Mouse (Mus musculus): ENCODE data around the gene Speer4a. TPM values are rescaled to one million over a fixed set of nuclear protein-coding genes. Genes with fewer than 3 reads are reported as not detected.
"Not testable (repeated sequence)": the region's sequence is repeated elsewhere in the genome, so short reads cannot be mapped to it uniquely, and the experiment has no call there.

Gene Speer4a
- not detected in 2 replicates for total RNA-seq (2021)
- long read RNA-seq, experiment 1 = 0 reads
- long read RNA-seq, experiment 2 = 0 reads

GRCm38 (mm10) chr5:26039458-26039857 lies at the start of gene Speer4a:
Speer4a (minus strand) TSS chr5:26039558.
- DNase-seq = not testable (repeated sequence)

DNA sequence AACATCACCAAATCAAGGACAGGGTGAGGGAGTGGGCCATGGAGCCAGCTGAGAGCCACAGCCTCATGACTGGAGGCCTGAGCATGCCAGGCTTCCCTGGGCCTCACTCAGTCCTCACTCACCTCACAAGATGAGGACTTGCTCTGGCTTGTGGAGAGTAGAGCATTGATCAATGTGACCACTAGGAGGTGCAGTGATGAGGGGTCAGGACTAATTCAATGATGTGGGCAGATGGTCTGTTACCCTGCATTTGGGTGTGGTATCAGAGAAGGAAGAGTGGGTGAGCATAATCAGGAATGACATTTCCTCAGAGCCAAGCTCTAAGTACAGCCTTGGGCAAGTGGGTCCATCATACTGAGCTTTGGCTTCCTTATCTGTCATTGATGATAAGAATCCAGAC lies 39.7 kb upstream of the Speer4a start:
- DNase-seq = peak; percentile 15

DNA sequence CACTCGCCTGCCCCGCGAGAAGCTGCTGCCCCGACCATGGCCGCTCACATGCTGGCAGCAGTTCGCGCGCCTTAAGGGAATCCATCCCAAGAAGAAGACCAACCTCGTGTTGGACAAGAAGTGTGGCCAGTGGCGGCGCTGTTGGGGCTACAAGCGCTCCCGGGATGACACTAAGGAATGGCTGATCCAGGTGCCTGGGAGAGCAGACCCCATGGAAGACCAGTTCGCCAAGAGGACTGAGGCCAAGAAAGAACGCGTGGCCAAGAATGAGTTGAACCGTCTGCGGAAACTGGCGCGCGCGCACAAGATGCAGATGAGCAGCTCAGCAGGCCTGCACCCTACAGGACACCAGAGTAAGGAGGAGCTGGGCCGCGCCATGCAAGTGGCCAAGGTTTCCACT lies 31.4 kb upstream of the Speer4a start:
- no peak for DNase-seq

DNA sequence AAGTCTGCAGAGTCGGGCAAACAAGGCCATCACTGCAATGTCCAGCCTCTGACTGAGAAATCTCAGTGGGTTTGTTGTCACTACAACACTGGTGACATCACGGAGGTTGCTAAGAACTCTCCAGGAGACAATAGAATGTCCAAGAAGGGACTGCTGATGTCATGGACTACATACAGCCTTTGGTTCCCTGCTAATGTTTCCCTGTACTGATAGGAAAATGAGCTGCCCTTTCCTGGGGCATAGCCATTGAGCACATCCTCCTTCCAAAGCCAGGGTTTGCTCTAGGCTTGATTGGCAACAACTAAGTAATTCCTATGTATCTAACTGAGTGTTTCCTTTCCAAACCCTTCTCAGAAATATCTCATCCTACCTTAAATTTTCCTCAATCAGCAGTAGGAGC lies 19.1 kb upstream of the Speer4a start, which contains the start of gene Gm7347:
Gm7347 (minus strand) TSS at position 101 of the 400 bp plus-strand sequence.
- DNase-seq = not testable (repeated sequence)

DNA sequence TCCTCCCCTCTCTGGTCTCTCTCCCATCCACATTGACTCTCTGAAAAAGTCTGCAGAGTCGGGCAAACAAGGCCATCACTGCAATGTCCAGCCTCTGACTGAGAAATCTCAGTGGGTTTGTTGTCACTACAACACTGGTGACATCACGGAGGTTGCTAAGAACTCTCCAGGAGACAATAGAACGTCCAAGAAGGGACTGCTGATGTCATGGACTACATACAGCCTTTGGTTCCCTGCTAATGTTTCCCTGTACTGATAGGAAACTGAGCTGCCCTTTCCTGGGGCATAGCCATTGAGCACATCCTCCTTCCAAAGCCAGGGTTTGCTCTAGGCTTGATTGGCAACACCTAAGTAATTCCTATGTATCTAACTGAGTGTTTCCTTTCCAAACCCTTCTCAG lies 16.5 kb downstream of the Speer4a start, which contains the start of gene Gm5862:
Gm5862 (minus strand) TSS at position 101 of the 400 bp plus-strand sequence.
- not testable (repeated sequence) for DNase-seq

DNA sequence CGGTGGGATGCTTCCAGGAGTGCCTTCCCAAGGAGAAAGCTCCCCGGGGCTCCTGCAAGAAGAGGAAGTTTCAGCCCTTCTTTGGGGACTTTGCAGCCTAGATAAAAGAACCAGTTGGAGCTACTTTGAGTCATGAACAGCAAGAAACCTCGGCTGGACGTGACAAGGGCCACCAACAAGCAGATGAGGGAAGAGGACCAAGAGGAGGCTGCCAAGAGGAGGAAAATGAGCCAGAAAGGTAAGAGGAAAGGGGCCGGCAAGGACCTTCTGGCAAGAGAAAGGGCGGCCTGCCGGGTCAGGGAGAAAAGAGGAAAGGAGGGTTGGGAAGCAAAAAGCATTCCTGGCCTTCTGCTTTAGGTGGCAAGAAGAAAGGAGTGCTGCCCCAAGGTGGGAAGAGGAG lies 31.7 kb downstream of the Speer4a start:
- DNase-seq = not testable (repeated sequence)

DNA sequence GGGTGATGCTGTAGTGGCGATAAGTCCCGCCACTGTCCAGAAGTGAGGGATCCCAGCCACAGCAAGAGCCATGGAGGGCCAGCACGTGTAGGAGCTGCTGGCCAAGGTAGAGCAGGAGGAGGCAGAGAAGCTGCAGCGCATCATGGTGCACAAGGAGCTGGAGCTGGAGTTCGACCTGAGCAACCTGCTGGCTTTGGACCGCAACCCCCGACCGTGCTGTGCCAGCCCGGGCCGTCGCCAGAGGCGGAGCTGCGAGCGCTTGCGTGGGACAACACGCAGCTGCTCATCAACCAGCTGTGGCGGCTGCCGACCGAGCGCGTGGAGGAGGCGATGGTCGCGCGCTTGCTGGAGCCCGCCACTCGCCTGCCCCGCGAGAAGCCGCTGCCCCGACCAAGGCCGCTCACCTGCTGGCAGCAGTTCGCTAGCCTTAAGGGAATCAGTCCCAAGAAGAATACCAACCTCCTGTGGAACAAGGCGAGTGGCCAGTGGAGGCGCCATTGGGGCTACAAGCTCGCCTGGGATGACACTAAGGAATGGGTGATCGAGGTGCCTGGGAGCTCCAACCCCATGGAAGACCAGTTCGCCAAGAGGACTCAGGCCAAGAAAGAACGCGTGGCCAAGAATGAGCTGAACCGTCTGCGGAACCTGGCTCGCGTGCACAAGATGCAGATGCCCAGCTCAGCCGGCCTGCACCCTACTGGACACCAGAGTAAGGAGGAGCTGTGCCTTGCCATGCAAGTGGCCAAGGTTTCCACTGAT lies 32.2 kb downstream of the Speer4a start:
- DNase-seq = peak; percentile 40

- DNase-seq = not testable (repeated sequence)
Measured at GRCm38 (mm10) chr5:26004698-26005097, 34.7 kb downstream of the Speer4a start, which contains the start of gene Gm1979. Gm1979 (minus strand) TSS chr5:26004798.

DNA sequence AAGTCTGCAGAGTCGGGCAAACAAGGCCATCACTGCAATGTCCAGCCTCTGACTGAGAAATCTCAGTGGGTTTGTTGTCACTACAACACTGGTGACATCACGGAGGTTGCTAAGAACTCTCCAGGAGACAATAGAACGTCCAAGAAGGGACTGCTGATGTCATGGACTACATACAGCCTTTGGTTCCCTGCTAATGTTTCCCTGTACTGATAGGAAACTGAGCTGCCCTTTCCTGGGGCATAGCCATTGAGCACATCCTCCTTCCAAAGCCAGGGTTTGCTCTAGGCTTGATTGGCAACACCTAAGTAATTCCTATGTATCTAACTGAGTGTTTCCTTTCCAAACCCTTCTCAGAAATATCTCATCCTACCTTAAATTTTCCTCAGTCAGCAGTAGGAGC lies 50.8 kb downstream of the Speer4a start, which contains the start of gene Gm21698:
Gm21698 (minus strand) TSS at position 101 of the 400 bp plus-strand sequence.
- DNase-seq = not testable (repeated sequence)

Other genes with a start within 250 kb of the Speer4a start
- not detected in 2 replicates for gene Gm21663, start 97.2 kb downstream of the Speer4a start, total RNA-seq (2021)
- gene Gm21671, start 85.1 kb downstream of the Speer4a start, total RNA-seq (2021) = not detected in 2 replicates
- not detected in 2 replicates for gene Gm21680, start 66.9 kb downstream of the Speer4a start, total RNA-seq (2021)
- gene Gm21698, start 50.9 kb downstream of the Speer4a start, total RNA-seq (2021) = not detected in 2 replicates
- gene Gm1979, start 34.8 kb downstream of the Speer4a start, total RNA-seq (2021) = not detected in 2 replicates
- gene Gm5862, start 16.6 kb downstream of the Speer4a start, total RNA-seq (2021) = not detected in 2 replicates
- gene Gm7347, start 19.0 kb upstream of the Speer4a start, total RNA-seq (2021) = not detected in 2 replicates
- not detected in 2 replicates for gene Gm10471, start 49.7 kb upstream of the Speer4a start, total RNA-seq (2021)
- not detected in 2 replicates for gene 5031410I06Rik, start 65.8 kb upstream of the Speer4a start, total RNA-seq (2021)
- not detected in 2 replicates for gene Gm10220, start 81.9 kb upstream of the Speer4a start, total RNA-seq (2021)
- gene Gm7361, start 218.1 kb upstream of the Speer4a start, total RNA-seq (2021) = 0.19 TPM in 1 of 2 replicates, not detected in the other

All from adrenal gland, postnatal 14 days (tissue).